ENCODE assay signal across 22 mouse cellular contexts in genomic region chrX:104279828-104280227, GRCm38 (mm10).
"Had no signal": no experiment of that assay in that cellular context is flagged by ENCODE, and none has a peak within 500 bp of the region (broad histone marks: within the 10 kb centered on the region; RNA-seq: fewer than 3 reads in every experiment).

No protein-coding gene starts in this region.

- ATAC-seq: liver, postnatal 0 days; lung, postnatal 0 days; midbrain, embryonic 16.5 days had no signal

- H3K27ac ChIP-seq: lung, embryonic 15.5 days; macrophage; midbrain, embryonic 10.5 days; midbrain, embryonic 12.5 days; neural tube, embryonic 13.5 days; neural tube, embryonic 15.5 days had no signal

- H3K27me3 ChIP-seq: lung, embryonic 15.5 days; midbrain, embryonic 12.5 days; neural tube, embryonic 15.5 days had no signal

- H3K36me3 ChIP-seq: lung, embryonic 15.5 days; midbrain, embryonic 10.5 days; midbrain, embryonic 12.5 days; neural tube, embryonic 13.5 days; neural tube, embryonic 15.5 days had no signal

- DNase-seq: liver, postnatal 0 days; lung, adult 2 months; lung, postnatal 14 days; lung, postnatal 36 days; midbrain, embryonic 14.5 days; retina, postnatal 1 day; right cerebral cortex, adult 18-20 months; right cerebral cortex, postnatal 25 days; right cerebral cortex, postnatal 4 days; spleen, adult 18-20 months; thymus, adult 18-20 months; thymus, postnatal 14 days; thymus, postnatal 36 days had no signal

- H3K4me3 ChIP-seq: lung, embryonic 15.5 days; midbrain, embryonic 10.5 days; midbrain, embryonic 12.5 days; myocyte; neural tube, embryonic 13.5 days; neural tube, embryonic 15.5 days had no signal

- H3K9ac ChIP-seq: liver, postnatal 0 days; lung, embryonic 15.5 days; midbrain, embryonic 12.5 days; neural tube, embryonic 13.5 days; neural tube, embryonic 15.5 days had no signal

- H3K9me3 ChIP-seq: lung, embryonic 15.5 days; midbrain, embryonic 10.5 days; midbrain, embryonic 12.5 days; neural tube, embryonic 13.5 days; neural tube, embryonic 15.5 days had no signal

- H3K4me1 ChIP-seq: lung, embryonic 15.5 days; midbrain, embryonic 10.5 days; midbrain, embryonic 12.5 days; neural tube, embryonic 13.5 days; neural tube, embryonic 15.5 days had no signal

- H3K4me2 ChIP-seq: lung, embryonic 15.5 days; midbrain, embryonic 12.5 days; neural tube, embryonic 13.5 days; neural tube, embryonic 15.5 days had no signal
